Mouse (Mus musculus) forebrain, embryonic 12.5 days (tissue): Measurements from ENCODE around the gene Spred1. TPM values are rescaled to one million over a fixed set of nuclear protein-coding genes. Genes with fewer than 3 reads are reported as not detected.
"Not testable (repeated sequence)": the region's sequence is repeated elsewhere in the genome, so short reads cannot be mapped to it uniquely, and the experiment has no call there.

Experiments used
- ATAC-seq: fragments of 200-750 bp; cut with Nextera tagmentation; 2 replicates; pipeline ENCODE4 v1.8.0; 2017; ENCODE audit warnings: moderate TSS enrichment; ENCODE audit not compliant: low FRiP score
- H3K27ac ChIP-seq: fragments of 300-500 bp; sonication (generic); 2 replicates; pipeline ENCODE4 v1.5.1; 2016; ENCODE audit warnings: mild to moderate bottlenecking
- H3K27me3 ChIP-seq: fragments of 300-500 bp; sonication (generic); 2 replicates; pipeline ENCODE4 v1.6.1; 2016; ENCODE audit warnings: mild to moderate bottlenecking
- H3K36me3 ChIP-seq: fragments of 300-500 bp; sonication (generic); replicated peaks from 2 replicates; pipeline ENCODE4 v1.6.1; 2016; ENCODE audit warnings: mild to moderate bottlenecking
- H3K4me1 ChIP-seq: fragments of 300-500 bp; sonication (generic); 2 replicates; pipeline ENCODE4 v1.6.1; 2016
- H3K4me2 ChIP-seq: fragments of 300-500 bp; sonication (generic); 2 replicates; pipeline ENCODE4 v1.6.1; 2016; ENCODE audit warnings: mild to moderate bottlenecking, moderate library complexity
- H3K4me3 ChIP-seq: fragments of 300-500 bp; sonication (generic); replicated peaks from 2 replicates; pipeline ENCODE4 v1.5.1; 2016; ENCODE audit warnings: mild to moderate bottlenecking
- H3K9ac ChIP-seq: fragments of 300-500 bp; sonication (generic); 2 replicates; pipeline ENCODE4 v1.6.1; 2016; ENCODE audit warnings: mild to moderate bottlenecking
- H3K9me3 ChIP-seq: fragments of 300-500 bp; sonication (generic); 2 replicates; pipeline ENCODE4 v1.6.1; 2016
- WGBS: fragments of 180-500 bp; shearing (Covaris S2); methylation state at CpG from one replicate; pipeline ENCODE4 v1.1.7; 2016; 5-methylcytosine and 5-hydroxymethylcytosine counted together
- polyA plus RNA-seq: library from polyadenylated mRNA; unstranded; fragments of >200 nt; fragmentation: Nextera tagmentation; extraction: Ambion mirVana; gene quantifications from 2 replicates; pipeline ENCODE4 v1.2.1, GENCODE M21; 2016

The Spred1 gene
- polyA plus RNA-seq, 1 experiment from 2014 or later, result 19.5 TPM

GRCm38 (mm10) chr2:117121984-117122605 is 921 bp downstream of the Spred1 start:
- H3K27me3 ChIP-seq, result no peaks in the 10 kb centered on the region; the same call in 1 of the 2 replicates
- peak overlapping the region; percentile 100 for H3K27ac ChIP-seq
- peak overlapping the region; percentile 70 for H3K4me2 ChIP-seq
- H3K4me1 ChIP-seq, result peaks cover 13% of the 10 kb centered on the region
- H3K36me3 ChIP-seq, result no peaks in the 10 kb centered on the region
- peak overlapping the region; percentile 99 for H3K4me3 ChIP-seq
- peak overlapping the region; percentile 99 for H3K9ac ChIP-seq
- H3K9me3 ChIP-seq, result no peaks in the 10 kb centered on the region
- WGBS, result under 1% methylated on average over 19 of the region's 19 CpGs
- no peak for ATAC-seq

GRCm38 (mm10) chr2:117122701-117123337 is 1.6 kb downstream of the Spred1 start:
- Histone ChIP-seq H3K36me3 (no peaks in the 10 kb centered on the region), H3K27ac (no peak overlapping the region), H3K4me3 (peak overlapping the region; percentile 99), H3K9me3 (no peaks in the 10 kb centered on the region), H3K4me2 (peak overlapping the region; percentile 70), H3K27me3 (no peaks in the 10 kb centered on the region; the same call in 1 of the 2 replicates), H3K4me1 (peaks cover 13% of the 10 kb centered on the region), H3K9ac (peak overlapping the region; percentile 99)
- peak; percentile 51; the same call in 1 of the 2 replicates for ATAC-seq
- WGBS, result 9% methylated on average over 17 of the region's 17 CpGs

- peak overlapping the region; percentile 22 for H3K4me3 ChIP-seq
- H3K9ac ChIP-seq, result peak overlapping the region; percentile 21; the same call in 1 of the 2 replicates
These were observed 2.5 kb downstream of the Spred1 start for GRCm38 (mm10) chr2:117123701-117124100.

GRCm38 (mm10) chr2:117124839-117125238 is 3.7 kb downstream of the Spred1 start:
- no peak overlapping the region for H3K27ac ChIP-seq
- no peak overlapping the region for H3K4me2 ChIP-seq
- 82% methylated on average over 2 of the region's 2 CpGs for WGBS
- H3K9ac ChIP-seq, result no peak overlapping the region
- no peak overlapping the region for H3K4me3 ChIP-seq
- no peaks in the 10 kb centered on the region for H3K27me3 ChIP-seq
- peaks cover 4% of the 10 kb centered on the region; the same call in 1 of the 2 replicates for H3K4me1 ChIP-seq
- ATAC-seq, result no peak
- no peaks in the 10 kb centered on the region for H3K9me3 ChIP-seq
- H3K36me3 ChIP-seq, result no peaks in the 10 kb centered on the region

More at GRCm38 (mm10) chr2:117123701-117124100, 2.5 kb downstream of the Spred1 start:
- no peaks in the 10 kb centered on the region for H3K27me3 ChIP-seq
- no peak overlapping the region for H3K27ac ChIP-seq
- H3K4me2 ChIP-seq, result peak overlapping the region; percentile 70
- peaks cover 13% of the 10 kb centered on the region for H3K4me1 ChIP-seq
- H3K9me3 ChIP-seq, result no peaks in the 10 kb centered on the region
- WGBS, result 43% methylated on average over 3 of the region's 3 CpGs
- no peaks in the 10 kb centered on the region for H3K36me3 ChIP-seq
- no peak for ATAC-seq

- Histone ChIP-seq H3K27ac (no peak overlapping the region), H3K4me3 (no peak overlapping the region), H3K4me2 (no peak overlapping the region), H3K36me3 (peaks cover 3% of the 10 kb centered on the region; the same call in 1 of the 2 replicates), H3K9ac (no peak overlapping the region), H3K9me3 (no peaks in the 10 kb centered on the region), H3K4me1 (no peaks in the 10 kb centered on the region; the same call in 1 of the 2 replicates), H3K27me3 (no peaks in the 10 kb centered on the region)
- no peak for ATAC-seq
- WGBS, result 92% methylated on average over 2 of the region's 2 CpGs
These were observed 8.0 kb downstream of the Spred1 start for GRCm38 (mm10) chr2:117129156-117129555.

- H3K4me3 ChIP-seq, H3K4me1 ChIP-seq, ATAC-seq, H3K4me2 ChIP-seq, H3K9ac ChIP-seq, H3K27ac ChIP-seq, H3K27me3 ChIP-seq, H3K9me3 ChIP-seq, H3K36me3 ChIP-seq: not testable (repeated sequence)
- 91% methylated on average over 7 of the region's 7 CpGs for WGBS
These were observed 9.9 kb downstream of the Spred1 start for GRCm38 (mm10) chr2:117131041-117131440.

GRCm38 (mm10) chr2:117131910-117132309 is 10.7 kb downstream of the Spred1 start:
- no peaks in the 10 kb centered on the region for H3K27me3 ChIP-seq
- 53% methylated on average over 1 of the region's 1 CpGs for WGBS

GRCm38 (mm10) chr2:117133541-117133940 is 12.4 kb downstream of the Spred1 start:
- H3K27me3 ChIP-seq, result no peaks in the 10 kb centered on the region
- H3K36me3 ChIP-seq, result peaks cover 3% of the 10 kb centered on the region; the same call in 1 of the 2 replicates
- no peak overlapping the region for H3K27ac ChIP-seq
- 89% methylated on average over 2 of the region's 2 CpGs for WGBS
- no peak overlapping the region for H3K4me3 ChIP-seq
- no peak overlapping the region for H3K9ac ChIP-seq
- H3K9me3 ChIP-seq, result no peaks in the 10 kb centered on the region
- no peak overlapping the region for H3K4me2 ChIP-seq
- H3K4me1 ChIP-seq, result peaks cover 3% of the 10 kb centered on the region; the same call in 1 of the 2 replicates
- ATAC-seq, result no peak

More at GRCm38 (mm10) chr2:117131910-117132309, 10.7 kb downstream of the Spred1 start:
- Histone ChIP-seq H3K36me3 (peaks cover 3% of the 10 kb centered on the region; the same call in 1 of the 2 replicates), H3K4me1 (no peaks in the 10 kb centered on the region), H3K4me3 (no peak overlapping the region), H3K9ac (no peak overlapping the region), H3K9me3 (no peaks in the 10 kb centered on the region), H3K27ac (no peak overlapping the region), H3K4me2 (no peak overlapping the region)
- no peak for ATAC-seq

- Histone ChIP-seq H3K9me3 (no peaks in the 10 kb centered on the region), H3K27me3 (no peaks in the 10 kb centered on the region), H3K27ac (no peak overlapping the region), H3K4me1 (peaks cover 14% of the 10 kb centered on the region), H3K36me3 (no peaks in the 10 kb centered on the region), H3K9ac (no peak overlapping the region), H3K4me3 (no peak overlapping the region), H3K4me2 (no peak overlapping the region)
- 25% methylated on average over 1 of the region's 1 CpGs for WGBS
- ATAC-seq, result no peak
These were observed 16.6 kb downstream of the Spred1 start for GRCm38 (mm10) chr2:117137751-117138150.

- Histone ChIP-seq H3K4me3 (no peak overlapping the region), H3K27ac (no peak overlapping the region), H3K27me3 (no peaks in the 10 kb centered on the region), H3K4me1 (peaks cover 14% of the 10 kb centered on the region), H3K4me2 (no peak overlapping the region), H3K9me3 (no peaks in the 10 kb centered on the region), H3K9ac (no peak overlapping the region), H3K36me3 (no peaks in the 10 kb centered on the region)
- WGBS, result 92% methylated on average over 5 of the region's 5 CpGs
- ATAC-seq, result no peak
These were observed 17.8 kb downstream of the Spred1 start for GRCm38 (mm10) chr2:117138932-117139331.

- H3K4me2 ChIP-seq, result no peak overlapping the region
- no peaks in the 10 kb centered on the region for H3K27me3 ChIP-seq
- H3K9me3 ChIP-seq, result no peaks in the 10 kb centered on the region
- ATAC-seq, result no peak
- no peak overlapping the region for H3K27ac ChIP-seq
- no peaks in the 10 kb centered on the region for H3K36me3 ChIP-seq
- WGBS, result 80% methylated on average over 1 of the region's 1 CpGs
- H3K9ac ChIP-seq, result no peak overlapping the region
- H3K4me3 ChIP-seq, result no peak overlapping the region
- H3K4me1 ChIP-seq, result peaks cover 14% of the 10 kb centered on the region
These were observed 18.8 kb downstream of the Spred1 start for GRCm38 (mm10) chr2:117139977-117140376.

- Histone ChIP-seq H3K4me1 (peaks cover 11% of the 10 kb centered on the region), H3K27me3 (no peaks in the 10 kb centered on the region), H3K36me3 (no peaks in the 10 kb centered on the region), H3K4me2 (no peak overlapping the region), H3K27ac (no peak overlapping the region), H3K9ac (no peak overlapping the region), H3K9me3 (no peaks in the 10 kb centered on the region), H3K4me3 (no peak overlapping the region)
- 94% methylated on average over 4 of the region's 4 CpGs for WGBS
- no peak for ATAC-seq
These were observed 21.9 kb downstream of the Spred1 start for GRCm38 (mm10) chr2:117143106-117143505.
